Mouse (Mus musculus): ENCODE results near the gene Col23a1. TPM values are rescaled to one million over a fixed set of nuclear protein-coding genes. Genes with fewer than 3 reads are reported as not detected.
A peak's percentile ranks its signal among the peaks of the same experiment; 100 is the strongest.

The Col23a1 gene
- polyA plus RNA-seq, 1 experiment: 10.3 TPM

GRCm38 (mm10) chr11:51262342-51263285, 27.1 kb upstream of the Col23a1 start, which contains the start of gene BC049762:
BC049762 (minus strand) TSS chr11:51263046.
- no peaks in the 10 kb centered on the region for H3K27me3 ChIP-seq (ENCODE audit: control insufficient read depth, insufficient read depth, insufficient read length)
- peak within 1 kb of the TSS; percentile 96 for H3K4me2 ChIP-seq (ENCODE audit: low read depth)
- peaks cover 12% of the 10 kb centered on the region for H3K36me3 ChIP-seq (ENCODE audit: control insufficient read depth, insufficient read depth)
- H3K4me3 ChIP-seq: peak within 1 kb of the TSS; percentile 90
- TF ChIP-seq MYOG (IDR thresholded peaks at IDR 0.05; ENCODE audit: control insufficient read depth in 1 of 3, insufficient read depth in 1 of 3, insufficient read length in 2 of 3, low read depth in 2 of 3) (peak in 2 of 3 experiments; percentile 14 to 53), REST (IDR thresholded peaks at IDR 0.05; ENCODE audit: insufficient read depth, insufficient read length) (peak; percentile 20), USF1 (IDR thresholded peaks at IDR 0.05; ENCODE audit: low read depth) (peak; percentile 14), POLR2A (IDR thresholded peaks at IDR 0.05; ENCODE audit: insufficient read length, low read depth) (peak; percentile 99), TCF3 (IDR thresholded peaks at IDR 0.05; ENCODE audit: insufficient read length, low read depth) (peak; percentile 1), MAX (IDR thresholded peaks at IDR 0.05; ENCODE audit: low read depth) (no peak), POLR2AphosphoS2 (IDR thresholded peaks at IDR 0.05; ENCODE audit: insufficient read length, low read depth) (peak; percentile 98), SRF (IDR thresholded peaks at IDR 0.05; ENCODE audit: control insufficient read depth, insufficient read length, low read depth) (no peak), CEBPB (IDR thresholded peaks at IDR 0.05; ENCODE audit: insufficient read depth, poor library complexity, severe bottlenecking) (no peak), TCF12 (IDR thresholded peaks at IDR 0.05; ENCODE audit: insufficient read depth, poor library complexity, severe bottlenecking) (no peak)
- peak within 1 kb of the TSS; percentile 76 for H3ac ChIP-seq (ENCODE audit: control insufficient read depth, insufficient read length)
- peaks cover 45% of the 10 kb centered on the region for H3K79me2 ChIP-seq (ENCODE audit: control insufficient read depth, insufficient read depth)

DNA sequence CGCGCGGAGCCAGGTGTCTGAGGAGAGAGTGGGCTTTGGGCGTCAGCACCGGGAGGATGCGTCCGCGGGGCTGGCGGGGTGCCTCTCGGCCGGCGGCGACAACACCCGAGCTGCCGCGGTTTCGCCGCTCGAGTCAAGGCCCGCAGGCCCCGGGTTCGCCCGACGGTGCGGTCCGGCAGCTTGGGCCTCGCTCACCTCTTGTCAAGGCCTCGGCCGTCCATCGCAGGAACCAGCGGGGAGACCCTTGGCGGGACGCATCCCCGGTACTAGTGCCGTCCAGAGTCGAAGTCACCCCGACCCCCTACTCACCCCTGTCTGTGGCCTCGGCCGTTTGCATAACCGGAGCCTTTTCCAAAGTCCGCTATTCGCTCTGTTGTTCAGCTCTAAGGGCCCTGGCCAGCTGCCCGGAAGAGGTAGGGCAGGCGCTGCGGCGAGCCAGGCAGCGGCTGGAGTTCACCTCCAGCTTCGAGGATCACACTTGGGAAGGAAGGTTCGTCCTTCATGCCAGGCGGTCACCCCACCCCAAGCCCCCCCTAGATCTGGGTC, 26.4 kb upstream of the Col23a1 start:
- peaks cover 17% of the 10 kb centered on the region for H3K36me3 ChIP-seq (ENCODE audit: control insufficient read depth, insufficient read depth)
- H3K79me2 ChIP-seq (ENCODE audit: control insufficient read depth, insufficient read depth): peaks cover 52% of the 10 kb centered on the region
- peak overlapping the region; percentile 76 for H3ac ChIP-seq (ENCODE audit: control insufficient read depth, insufficient read length)
- H3K27me3 ChIP-seq (ENCODE audit: control insufficient read depth, insufficient read depth, insufficient read length): no peaks in the 10 kb centered on the region
- TF ChIP-seq POLR2A (IDR thresholded peaks at IDR 0.05; ENCODE audit: insufficient read length, low read depth) (no peak), TCF3 (IDR thresholded peaks at IDR 0.05; ENCODE audit: insufficient read length, low read depth) (no peak), POLR2AphosphoS2 (IDR thresholded peaks at IDR 0.05; ENCODE audit: insufficient read length, low read depth) (peak; percentile 39), MYOD1 (IDR thresholded peaks at IDR 0.05; ENCODE audit: control insufficient read depth in 1 of 3, insufficient read length in 2 of 3, low read depth in 2 of 3) (no peak), USF1 (IDR thresholded peaks at IDR 0.05; ENCODE audit: low read depth) (no peak)
- H3K4me2 ChIP-seq (ENCODE audit: low read depth): peak overlapping the region; percentile 96
- H3K4me3 ChIP-seq: peak overlapping the region; percentile 90

- peaks cover 21% of the 10 kb centered on the region for H3K36me3 ChIP-seq (ENCODE audit: control insufficient read depth, insufficient read depth)
- H3K4me2 ChIP-seq (ENCODE audit: low read depth): peak overlapping the region; percentile 96
- peaks cover 60% of the 10 kb centered on the region for H3K79me2 ChIP-seq (ENCODE audit: control insufficient read depth, insufficient read depth)
- TF ChIP-seq MYOD1 (IDR thresholded peaks at IDR 0.05; ENCODE audit: control insufficient read depth in 1 of 3, insufficient read length in 2 of 3, low read depth in 2 of 3) (no peak), CEBPB (IDR thresholded peaks at IDR 0.05; ENCODE audit: insufficient read depth, poor library complexity, severe bottlenecking) (peak; percentile 63; the same call in 1 of the 2 replicates)
- H3ac ChIP-seq (ENCODE audit: control insufficient read depth, insufficient read length): no peak overlapping the region
- peak overlapping the region; percentile 90 for H3K4me3 ChIP-seq
- H3K27me3 ChIP-seq (ENCODE audit: control insufficient read depth, insufficient read depth, insufficient read length): no peaks in the 10 kb centered on the region
These were observed 25.4 kb upstream of the Col23a1 start for GRCm38 (mm10) chr11:51264352-51264751.

DNA sequence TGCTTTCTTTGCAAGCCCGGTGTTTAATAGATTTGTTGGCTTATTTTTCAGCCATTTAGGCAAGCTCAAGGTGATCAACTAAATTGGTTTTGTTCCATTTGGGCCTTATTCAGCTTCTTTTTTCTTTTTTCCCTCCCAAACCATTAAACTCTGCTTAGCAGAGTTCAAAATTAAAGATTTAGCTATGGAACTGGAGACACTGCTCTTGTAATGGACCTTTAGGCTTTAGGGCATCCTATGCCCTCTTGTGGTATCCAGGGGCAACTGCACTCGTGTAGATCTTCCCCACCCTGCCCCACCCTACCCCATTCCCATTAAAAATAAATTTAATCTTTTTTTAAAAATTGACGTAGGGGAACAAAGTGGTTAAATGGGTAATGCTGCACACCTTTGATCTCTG, 24.4 kb upstream of the Col23a1 start:
- H3K4me3 ChIP-seq: peak overlapping the region; percentile 90
- H3K36me3 ChIP-seq (ENCODE audit: control insufficient read depth, insufficient read depth): peaks cover 21% of the 10 kb centered on the region
- no peaks in the 10 kb centered on the region for H3K27me3 ChIP-seq (ENCODE audit: control insufficient read depth, insufficient read depth, insufficient read length)
- H3K4me2 ChIP-seq (ENCODE audit: low read depth): peak overlapping the region; percentile 96
- TF ChIP-seq MYOD1 (IDR thresholded peaks at IDR 0.05; ENCODE audit: control insufficient read depth in 1 of 3, insufficient read length in 2 of 3, low read depth in 2 of 3) (no peak), E2F4 (IDR thresholded peaks at IDR 0.05; ENCODE audit: insufficient read depth) (no peak)
- H3K79me2 ChIP-seq (ENCODE audit: control insufficient read depth, insufficient read depth): peaks cover 70% of the 10 kb centered on the region
- H3ac ChIP-seq (ENCODE audit: control insufficient read depth, insufficient read length): no peak overlapping the region

GRCm38 (mm10) chr11:51274418-51274817, 15.3 kb upstream of the Col23a1 start:
- no peak for TF ChIP-seq SRF (IDR thresholded peaks at IDR 0.05; ENCODE audit: control insufficient read depth, insufficient read length, low read depth)
- no peak for TF ChIP-seq E2F4 (IDR thresholded peaks at IDR 0.05; ENCODE audit: insufficient read depth)
- TF ChIP-seq TCF12 (IDR thresholded peaks at IDR 0.05; ENCODE audit: insufficient read depth, poor library complexity, severe bottlenecking): no peak
- no peak for TF ChIP-seq USF1 (IDR thresholded peaks at IDR 0.05; ENCODE audit: low read depth)
- TF ChIP-seq CEBPB (IDR thresholded peaks at IDR 0.05; ENCODE audit: insufficient read depth, poor library complexity, severe bottlenecking): no peak
- TF ChIP-seq REST (IDR thresholded peaks at IDR 0.05; ENCODE audit: insufficient read depth, insufficient read length): no peak
- no peak for TF ChIP-seq MAX (IDR thresholded peaks at IDR 0.05; ENCODE audit: low read depth)
- no peak for TF ChIP-seq TCF3 (IDR thresholded peaks at IDR 0.05; ENCODE audit: insufficient read length, low read depth)
- no peak for TF ChIP-seq MYOD1 (IDR thresholded peaks at IDR 0.05; ENCODE audit: control insufficient read depth in 1 of 3, insufficient read length in 2 of 3, low read depth in 2 of 3)
- TF ChIP-seq MYOG (IDR thresholded peaks at IDR 0.05; ENCODE audit: control insufficient read depth in 1 of 3, insufficient read depth in 1 of 3, insufficient read length in 2 of 3, low read depth in 2 of 3): no peak
- no peak for TF ChIP-seq POLR2A (IDR thresholded peaks at IDR 0.05; ENCODE audit: insufficient read length, low read depth)
- no peak for TF ChIP-seq POLR2AphosphoS2 (IDR thresholded peaks at IDR 0.05; ENCODE audit: insufficient read length, low read depth)
- Histone ChIP-seq H3K4me2 (ENCODE audit: low read depth) (no peak overlapping the region), H3K36me3 (ENCODE audit: control insufficient read depth, insufficient read depth) (peaks cover 71% of the 10 kb centered on the region), H3K27me3 (ENCODE audit: control insufficient read depth, insufficient read depth, insufficient read length) (no peaks in the 10 kb centered on the region), H3ac (ENCODE audit: control insufficient read depth, insufficient read length) (no peak overlapping the region), H3K4me3 (no peak overlapping the region), H3K79me2 (ENCODE audit: control insufficient read depth, insufficient read depth) (peaks cover 30% of the 10 kb centered on the region)

Data from myocyte (in vitro differentiated cells).